Mouse (Mus musculus) lung, adult 18-20 months (tissue): ENCODE results near the gene Popdc2.

ENCODE experiments used
- DNase-seq, 2 experiments: peaks; one replicate each; pipeline ENCODE4 v3.0.0; 2022; ENCODE audit warnings: mixed read lengths in 2 of 2

Gene Popdc2

DNA sequence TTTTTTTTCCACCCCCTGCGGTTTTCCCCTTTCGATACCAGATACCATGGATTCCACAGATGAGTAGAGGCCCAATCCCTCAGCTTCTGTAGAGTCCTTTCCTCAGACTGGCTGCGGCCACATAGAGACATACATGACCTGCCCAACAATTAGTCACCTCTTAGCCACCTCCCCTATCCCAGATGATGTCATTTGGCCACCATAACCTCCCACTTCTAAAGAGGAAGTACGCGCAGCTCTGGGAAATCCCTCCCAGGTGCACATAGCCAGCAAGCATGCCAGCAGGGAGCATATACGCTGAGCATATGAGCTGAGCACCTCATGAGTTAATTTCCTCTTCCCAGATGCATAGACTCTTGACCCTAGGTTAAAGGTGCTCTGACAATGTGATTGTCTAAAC, 44.7 kb downstream of the Popdc2 start:
- no peak for DNase-seq

DNA sequence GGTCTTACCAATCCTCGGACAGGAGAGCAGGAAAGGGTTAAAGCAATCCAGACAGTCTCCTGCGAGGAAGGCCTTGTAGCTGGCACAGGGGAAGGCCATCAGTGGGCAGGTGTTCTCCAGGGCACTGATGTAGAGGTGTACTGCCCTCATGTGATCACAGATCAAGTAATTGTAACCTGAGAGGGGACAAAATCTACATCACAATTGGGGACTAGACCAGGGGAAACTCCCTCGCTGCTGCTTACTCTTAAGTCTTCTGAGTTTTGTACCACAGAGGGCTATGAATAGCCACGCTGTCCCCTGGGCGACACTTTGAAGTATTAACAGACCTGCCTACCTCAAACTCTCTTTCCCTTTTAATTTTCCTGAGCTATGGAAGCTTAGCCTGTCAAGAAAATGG, 45.6 kb downstream of the Popdc2 start:
- no peak for DNase-seq

DNA sequence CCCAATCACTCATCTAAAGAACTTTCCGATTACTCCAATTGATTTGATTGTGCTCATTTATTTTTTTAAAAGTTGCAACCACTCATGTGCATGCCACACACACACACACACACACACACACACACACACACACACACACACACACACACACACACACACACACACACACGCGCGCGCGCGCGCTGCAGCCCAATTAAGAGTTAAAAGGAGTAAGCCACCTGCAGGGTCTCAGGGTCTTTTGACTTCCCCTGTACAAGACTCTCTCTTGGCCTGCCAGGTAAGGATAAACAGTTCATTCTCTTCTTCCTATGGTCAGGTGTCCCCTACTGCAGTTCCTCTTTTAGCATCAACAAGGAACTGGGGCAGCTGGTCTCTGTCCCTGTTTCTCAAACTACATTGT, 46.4 kb downstream of the Popdc2 start:
- DNase-seq: no peak

DNA sequence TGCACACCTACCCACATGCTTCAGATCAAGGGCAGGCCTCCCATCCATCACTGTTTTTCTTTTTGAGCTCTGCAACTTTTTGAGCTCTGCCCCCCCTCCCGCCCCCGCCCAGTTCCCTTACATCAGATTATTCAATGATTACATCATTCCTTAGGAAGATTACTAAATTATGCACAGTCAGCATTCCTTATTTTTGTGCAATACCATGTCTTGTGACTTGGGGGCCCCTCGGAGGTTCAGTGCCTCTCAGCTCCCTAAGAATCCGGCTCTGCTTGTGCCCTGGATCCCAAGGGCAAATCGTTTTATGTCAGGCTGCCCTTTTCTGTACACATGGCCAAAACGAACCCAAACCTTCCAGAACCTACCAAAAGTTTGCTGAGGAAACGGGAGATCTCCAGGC, 52.9 kb downstream of the Popdc2 start:
- no peak for DNase-seq

DNA sequence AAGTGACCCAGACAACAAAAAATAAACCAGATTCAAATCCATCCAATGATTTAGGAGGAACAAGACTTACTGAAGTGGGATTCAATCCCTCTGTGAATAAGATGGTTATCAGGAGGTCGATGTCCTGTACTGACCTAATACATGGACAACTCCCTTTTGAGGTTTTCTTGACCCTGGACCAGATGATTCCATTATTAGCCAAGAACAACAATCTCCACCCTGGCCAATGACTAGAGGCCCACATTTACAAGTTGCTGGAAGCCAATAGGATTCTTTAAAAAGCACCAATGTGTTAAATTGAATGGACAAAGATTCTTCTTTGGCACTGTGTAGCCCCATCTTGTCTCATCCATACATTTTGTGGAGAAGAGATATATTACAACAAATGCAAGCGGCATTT, 63.4 kb downstream of the Popdc2 start:
- DNase-seq: no peak

DNA sequence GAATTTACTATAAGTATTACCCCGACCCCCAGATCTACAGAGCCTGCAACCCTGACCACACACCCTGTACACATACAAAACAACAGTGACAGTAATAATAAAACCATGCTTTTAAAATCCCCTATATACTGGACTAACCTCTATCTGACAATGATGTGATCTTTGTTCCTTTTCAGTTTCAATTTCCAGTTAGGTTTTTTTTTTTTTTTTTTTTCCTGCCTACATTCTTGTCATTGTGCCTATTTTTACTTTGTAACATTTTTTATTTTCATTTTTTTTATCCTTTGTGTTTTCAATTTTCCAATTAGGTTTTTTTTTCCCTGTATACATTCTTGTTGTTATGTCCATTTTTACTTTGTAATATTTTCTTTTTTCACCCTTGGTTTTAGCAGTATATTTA, 63.8 kb downstream of the Popdc2 start:
- no peak for DNase-seq
